Mouse (Mus musculus): Measurements from ENCODE around the gene Focad.

DNA sequence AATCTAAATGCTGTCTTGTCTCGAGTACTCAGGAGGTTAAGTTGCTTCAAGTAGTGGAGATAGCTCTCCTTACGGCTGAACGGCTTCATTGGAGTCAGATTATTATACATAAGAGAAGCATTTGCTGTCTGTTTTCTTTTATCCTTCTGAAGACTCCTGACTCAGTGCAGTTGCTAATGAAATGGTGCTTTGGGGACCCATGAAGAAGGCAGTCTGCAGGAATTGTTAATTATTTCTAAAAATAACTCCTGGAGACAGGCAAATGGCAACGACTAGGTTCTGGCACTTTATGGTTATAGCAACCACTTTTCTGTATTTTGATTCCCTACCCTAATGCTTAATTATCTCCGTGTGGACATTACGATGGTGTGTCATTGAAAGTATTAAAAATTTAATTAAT lies 201.1 kb downstream of the Focad start:
- TF ChIP-seq EP300 (IDR thresholded peaks at IDR 0.05; ENCODE audit: low read depth) (no peak), CTCF (IDR thresholded peaks at IDR 0.05; ENCODE audit: low read depth) (no peak)
